Mouse (Mus musculus) limb, embryonic 14.5 days (tissue): ENCODE results near the gene Twnk. TPM values are rescaled to one million over a fixed set of nuclear protein-coding genes. Genes with fewer than 3 reads are reported as not detected.

Source experiments
- ATAC-seq: fragments of 200-750 bp; cut with Nextera tagmentation; 2 replicates; pipeline ENCODE4 v1.8.0; 2017; ENCODE audit warnings: low read depth, moderate number of reproducible peaks, moderate TSS enrichment; ENCODE audit not compliant: low FRiP score
- DNase-seq: peaks from one replicate; pipeline ENCODE4 v3.0.0-alpha.2; 2015; ENCODE audit warnings: low spot score
- H3K27ac ChIP-seq: fragments of 300-500 bp; sonication (generic); replicated peaks from 2 replicates; pipeline ENCODE4 v1.5.1; 2014; ENCODE audit warnings: low read depth, mild to moderate bottlenecking, low read length, moderate library complexity, mixed read lengths
- H3K27me3 ChIP-seq: fragments of 300-500 bp; sonication (generic); 2 replicates; pipeline ENCODE4 v1.6.1; 2014; ENCODE audit warnings: low read length, mixed read lengths; ENCODE audit not compliant: control insufficient read depth, insufficient read depth
- H3K36me3 ChIP-seq: fragments of 300-500 bp; sonication (generic); 2 replicates; pipeline ENCODE4 v1.6.1; 2014; ENCODE audit warnings: mild to moderate bottlenecking, low read length, moderate library complexity, mixed read lengths; ENCODE audit not compliant: control insufficient read depth, insufficient read depth
- H3K4me1 ChIP-seq: fragments of 300-500 bp; sonication (generic); 2 replicates; pipeline ENCODE4 v1.6.1; 2014; ENCODE audit warnings: antibody characterized with exemption, low read length, mixed read lengths; ENCODE audit not compliant: control insufficient read depth, insufficient read depth
- H3K4me2 ChIP-seq: fragments of 300-500 bp; sonication (generic); replicated peaks from 2 replicates; pipeline ENCODE4 v1.6.1; 2014; ENCODE audit warnings: low read depth, mild to moderate bottlenecking, low read length, moderate library complexity; ENCODE audit not compliant: severe bottlenecking
- H3K4me3 ChIP-seq: fragments of 300-500 bp; sonication (generic); replicated peaks from 2 replicates; pipeline ENCODE4 v1.5.1; 2014; ENCODE audit warnings: low read length
- H3K9ac ChIP-seq: fragments of 300-500 bp; sonication (generic); 2 replicates; pipeline ENCODE4 v1.6.1; 2014; ENCODE audit warnings: mild to moderate bottlenecking, low read depth, low read length, moderate library complexity; ENCODE audit not compliant: severe bottlenecking
- H3K9me3 ChIP-seq: fragments of 300-500 bp; sonication (generic); 2 replicates; pipeline ENCODE4 v1.6.1; 2016; ENCODE audit warnings: low read length; ENCODE audit not compliant: control insufficient read depth
- POLR2A ChIP-seq: fragments of 200-500 bp; IDR thresholded peaks from 2 replicates; pipeline ENCODE4 v1.8.0; 2012; ENCODE audit warnings: inconsistent platforms, mild to moderate bottlenecking, moderate library complexity, borderline replicate concordance; ENCODE audit not compliant: insufficient read depth, insufficient read length; ENCODE audit errors: extremely low read depth
- WGBS: fragments of 180-500 bp; shearing (Covaris S2); extraction: QIAGEN DNeasy Blood & Tissue Kit; methylation state at CpG from one replicate; pipeline ENCODE4 v1.1.7; 2014; 5-methylcytosine and 5-hydroxymethylcytosine counted together
- polyA plus RNA-seq, 2 experiments: library from polyadenylated mRNA; depleted of rRNA in 1 of 2; stranded (reverse) in 1 of 2; unstranded in 1 of 2; fragments of >200 nt; fragmentation: Nextera tagmentation in 1 of 2; extraction: Ambion mirVana in 1 of 2; gene quantifications; 2 replicates each; pipeline versions ENCODE4 v1.2.1 to v1.2.3; 2012 to 2014

Gene Twnk
- polyA plus RNA-seq, 2 experiments, result 13.3 to 15.9 TPM

- WGBS, result 84% methylated on average over 6 of the region's 6 CpGs
- TF ChIP-seq POLR2A, result no peak
- Histone ChIP-seq H3K4me3 (no peak overlapping the region), H3K27me3 (no peaks in the 10 kb centered on the region), H3K9ac (no peak overlapping the region), H3K36me3 (peaks cover 38% of the 10 kb centered on the region), H3K27ac (no peak overlapping the region), H3K4me2 (no peak overlapping the region), H3K9me3 (no peaks in the 10 kb centered on the region), H3K4me1 (peaks cover 16% of the 10 kb centered on the region)
- no peak for DNase-seq
- ATAC-seq, result no peak
Observed at GRCm38 (mm10) chr19:45054892-45055690, 49.6 kb downstream of the Twnk start.

- peaks cover 30% of the 10 kb centered on the region for H3K36me3 ChIP-seq
- TF ChIP-seq POLR2A, result no peak
- H3K4me3 ChIP-seq, result no peak overlapping the region
- 42% methylated on average over 4 of the region's 4 CpGs for WGBS
- H3K9ac ChIP-seq, result no peak overlapping the region
- no peak overlapping the region for H3K27ac ChIP-seq
- no peaks in the 10 kb centered on the region for H3K27me3 ChIP-seq
- no peak overlapping the region for H3K4me2 ChIP-seq
- peaks cover 16% of the 10 kb centered on the region for H3K4me1 ChIP-seq
- H3K9me3 ChIP-seq, result no peaks in the 10 kb centered on the region
- DNase-seq, result peak; percentile 65
- ATAC-seq, result no peak
Observed at GRCm38 (mm10) chr19:45056364-45056763, 50.9 kb downstream of the Twnk start.

- H3K4me2 ChIP-seq, result peak overlapping the region; percentile 84
- 74% methylated on average over 7 of the region's 7 CpGs for WGBS
- peak overlapping the region; percentile 96 for H3K27ac ChIP-seq
- TF ChIP-seq POLR2A, result no peak
- peak overlapping the region; percentile 83 for H3K9ac ChIP-seq
- H3K27me3 ChIP-seq, result no peaks in the 10 kb centered on the region
- ATAC-seq, result no peak
- H3K4me3 ChIP-seq, result peak overlapping the region; percentile 63
- H3K9me3 ChIP-seq, result no peaks in the 10 kb centered on the region
- no peak for DNase-seq
- H3K36me3 ChIP-seq, result peaks cover 27% of the 10 kb centered on the region
- H3K4me1 ChIP-seq, result peaks cover 16% of the 10 kb centered on the region
Observed at GRCm38 (mm10) chr19:45056908-45057698, 51.6 kb downstream of the Twnk start.

DNA sequence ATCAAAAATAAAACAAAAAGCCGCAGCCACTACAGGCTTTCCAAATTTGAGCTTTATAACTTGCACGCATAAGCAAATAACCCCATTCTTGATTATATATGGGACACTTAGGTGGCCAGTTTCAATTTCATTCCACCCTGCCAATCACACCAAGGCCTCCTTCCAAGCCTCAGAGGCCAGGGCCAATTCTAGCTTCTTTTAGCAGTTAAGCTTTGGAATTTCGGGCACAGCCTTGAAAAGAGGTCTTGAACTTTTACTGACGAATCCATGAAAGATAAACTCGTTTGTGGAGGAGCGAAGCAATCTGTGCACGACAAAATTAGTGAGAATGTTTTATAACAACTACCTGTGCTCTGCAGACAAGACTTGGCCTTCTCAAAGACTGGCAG is 52.3 kb downstream of the Twnk start:
- Histone ChIP-seq H3K27ac (peak overlapping the region; percentile 96), H3K9me3 (no peaks in the 10 kb centered on the region), H3K4me3 (peak overlapping the region; percentile 63), H3K9ac (peak overlapping the region; percentile 83), H3K4me1 (peaks cover 16% of the 10 kb centered on the region), H3K36me3 (peaks cover 21% of the 10 kb centered on the region), H3K27me3 (no peaks in the 10 kb centered on the region), H3K4me2 (peak overlapping the region; percentile 84)
- TF ChIP-seq POLR2A, result no peak
- 32% methylated on average over 7 of the region's 7 CpGs for WGBS
- ATAC-seq, result no peak
- DNase-seq, result no peak

- DNase-seq, result peak; percentile 100
- Histone ChIP-seq H3K9me3 (no peaks in the 10 kb centered on the region), H3K27ac (peak overlapping the region; percentile 96), H3K9ac (peak overlapping the region; percentile 83), H3K4me2 (peak overlapping the region; percentile 84), H3K4me1 (peaks cover 16% of the 10 kb centered on the region), H3K4me3 (peak overlapping the region; percentile 63), H3K36me3 (peaks cover 16% of the 10 kb centered on the region), H3K27me3 (no peaks in the 10 kb centered on the region)
- peak; percentile 93 for ATAC-seq
- WGBS, result 0% methylated on average over 34 of the region's 34 CpGs
- TF ChIP-seq POLR2A, result peak; percentile 39; the same call in 1 of the 2 replicates
Observed at GRCm38 (mm10) chr19:45058113-45058839, 52.8 kb downstream of the Twnk start.
